Mouse (Mus musculus) E14TG2a.4 (cell line): Measurements from ENCODE around the gene Oas1h.
A peak's percentile ranks its signal among the peaks of the same experiment; 100 is the strongest.

Source experiments
- H3K27me3 ChIP-seq: 2 replicates; pipeline ENCODE4 v1.6.1; 2014; ENCODE audit warnings: low read length, control low read depth; ENCODE audit not compliant: insufficient read depth
- H3K36me3 ChIP-seq: 2 replicates; pipeline ENCODE4 v1.6.1; 2014; ENCODE audit warnings: low read length, control low read depth; ENCODE audit not compliant: insufficient read depth
- H3K4me1 ChIP-seq: replicated peaks from 2 replicates; pipeline ENCODE4 v1.6.1; 2014; ENCODE audit warnings: low read depth, low read length, control low read depth
- H3K4me3 ChIP-seq: replicated peaks from 2 replicates; pipeline ENCODE4 v1.5.1; 2014; ENCODE audit warnings: mild to moderate bottlenecking, low read length
- H3K9me3 ChIP-seq: 2 replicates; pipeline ENCODE4 v1.6.1; 2014; ENCODE audit warnings: low read length, control low read depth
- CTCF ChIP-seq: conservative IDR thresholded peaks from 2 replicates; pipeline ENCODE4 v1.5.1; 2014; ENCODE audit warnings: low read length
- NANOG ChIP-seq: IDR thresholded peaks from 2 replicates; pipeline ENCODE4 v1.6.1; 2014; ENCODE audit warnings: borderline replicate concordance, low read length, mixed read lengths
- POU5F1 ChIP-seq: IDR thresholded peaks from 2 replicates; pipeline ENCODE4 v1.6.1; 2014; ENCODE audit warnings: low read length, borderline replicate concordance

The Oas1h gene

GRCm38 (mm10) chr5:120861121-120861520, at the start of gene Oas1h:
Gene Oas1h, plus strand, starts transcription at chr5:120861421.
- H3K4me3 ChIP-seq, result no peak within 1 kb of the TSS
- no peaks in the 10 kb centered on the region for H3K36me3 ChIP-seq
- no peak for TF ChIP-seq NANOG
- TF ChIP-seq POU5F1, result no peak
- no peak for TF ChIP-seq CTCF
- H3K9me3 ChIP-seq, result peaks cover 9% of the 10 kb centered on the region
- H3K4me1 ChIP-seq, result peaks cover 29% of the 10 kb centered on the region
- H3K27me3 ChIP-seq, result peaks cover 6% of the 10 kb centered on the region

- Histone ChIP-seq H3K4me3 (peak within 1 kb of the TSS; percentile 65), H3K4me1 (peaks cover 55% of the 10 kb centered on the region), H3K36me3 (no peaks in the 10 kb centered on the region), H3K9me3 (no peaks in the 10 kb centered on the region), H3K27me3 (peaks cover 24% of the 10 kb centered on the region)
- TF ChIP-seq POU5F1 (no peak), CTCF (no peak), NANOG (no peak)
Measured at GRCm38 (mm10) chr5:120811951-120812819, 49.0 kb upstream of the Oas1h start, which contains the start of gene Oas1c. Gene Oas1c, minus strand, starts transcription at chr5:120812514.

- Histone ChIP-seq H3K36me3 (no peaks in the 10 kb centered on the region), H3K4me3 (peak overlapping the region; percentile 65), H3K27me3 (peaks cover 28% of the 10 kb centered on the region), H3K4me1 (peaks cover 47% of the 10 kb centered on the region), H3K9me3 (no peaks in the 10 kb centered on the region)
- TF ChIP-seq NANOG (no peak), CTCF (no peak), POU5F1 (no peak)
Measured at GRCm38 (mm10) chr5:120813023-120813422, 48.2 kb upstream of the Oas1h start.

- H3K36me3 ChIP-seq, result no peaks in the 10 kb centered on the region
- H3K4me1 ChIP-seq, result peaks cover 23% of the 10 kb centered on the region
- H3K4me3 ChIP-seq, result no peak overlapping the region
- peaks cover 25% of the 10 kb centered on the region for H3K9me3 ChIP-seq
- TF ChIP-seq CTCF, result peak; percentile 87
- no peak for TF ChIP-seq POU5F1
- H3K27me3 ChIP-seq, result peaks cover 38% of the 10 kb centered on the region
Measured at GRCm38 (mm10) chr5:120815949-120816348, 45.3 kb upstream of the Oas1h start.

- Histone ChIP-seq H3K9me3 (peaks cover 50% of the 10 kb centered on the region), H3K4me1 (no peaks in the 10 kb centered on the region; the same call in 1 of the 2 replicates), H3K36me3 (no peaks in the 10 kb centered on the region), H3K4me3 (no peak overlapping the region), H3K27me3 (peaks cover 63% of the 10 kb centered on the region)
- TF ChIP-seq NANOG (no peak), POU5F1 (no peak), CTCF (no peak)
Measured at GRCm38 (mm10) chr5:120818999-120819398, 42.2 kb upstream of the Oas1h start.

GRCm38 (mm10) chr5:120831031-120831430, 30.2 kb upstream of the Oas1h start:
- Histone ChIP-seq H3K27me3 (peaks cover 47% of the 10 kb centered on the region), H3K36me3 (no peaks in the 10 kb centered on the region), H3K4me1 (no peaks in the 10 kb centered on the region), H3K4me3 (no peak overlapping the region), H3K9me3 (peaks cover 49% of the 10 kb centered on the region)
- no peak for TF ChIP-seq POU5F1
- TF ChIP-seq CTCF, result no peak
- no peak for TF ChIP-seq NANOG

GRCm38 (mm10) chr5:120833335-120834280, 27.6 kb upstream of the Oas1h start:
- no peaks in the 10 kb centered on the region for H3K36me3 ChIP-seq
- H3K9me3 ChIP-seq, result peaks cover 49% of the 10 kb centered on the region
- H3K27me3 ChIP-seq, result peaks cover 63% of the 10 kb centered on the region
- no peak overlapping the region for H3K4me3 ChIP-seq
- TF ChIP-seq POU5F1, result no peak; the same call in 1 of the 2 replicates
- TF ChIP-seq NANOG, result peak; percentile 94
- peaks cover 4% of the 10 kb centered on the region; the same call in 1 of the 2 replicates for H3K4me1 ChIP-seq

- Histone ChIP-seq H3K4me3 (no peak overlapping the region), H3K4me1 (peaks cover 4% of the 10 kb centered on the region; the same call in 1 of the 2 replicates), H3K27me3 (peaks cover 82% of the 10 kb centered on the region), H3K36me3 (no peaks in the 10 kb centered on the region), H3K9me3 (peaks cover 28% of the 10 kb centered on the region)
- TF ChIP-seq POU5F1 (no peak), CTCF (peak; percentile 96)
Measured at GRCm38 (mm10) chr5:120836731-120837585, 24.3 kb upstream of the Oas1h start.
